Comparison of ENCODE assay signal across 8 mouse cellular contexts in genomic region chr5:111893905-111894311, GRCm38 (mm10).
DNase-seq lines count a peak whose midpoint lies in the region; ATAC-seq and TF ChIP-seq lines count a peak whose summit lies in the region.

No protein-coding gene starts in this region.

- H3K4me3 ChIP-seq in embryonic fibroblast, embryonic 13.5 days (ENCODE audit: insufficient read depth, low read length): no peak overlapping the region
- H3K4me3 ChIP-seq in heart, embryonic 11.5 days (ENCODE audit: low read depth, low read length): peak overlapping the region; percentile 29
- no peak overlapping the region for H3K4me3 ChIP-seq in limb, embryonic 11.5 days (ENCODE audit: low read depth, low read length)
- H3K4me3 ChIP-seq in neural tube, embryonic 12.5 days: no peak overlapping the region

- 2% methylated on average over 11 of the region's 11 CpGs for WGBS in heart, embryonic 11.5 days (ENCODE audit: insufficient replicate concordance)
- WGBS in limb, embryonic 11.5 days: 2% methylated on average over 11 of the region's 11 CpGs
- WGBS in neural tube, embryonic 12.5 days: 0% methylated on average over 11 of the region's 11 CpGs

- peaks cover 17% of the 10 kb centered on the region for H3K4me1 ChIP-seq in embryonic fibroblast, embryonic 13.5 days (ENCODE audit: control insufficient read depth, insufficient read depth, low read length)
- H3K4me1 ChIP-seq in heart, embryonic 11.5 days (ENCODE audit: control insufficient read depth, insufficient read depth, low read length): peaks cover 17% of the 10 kb centered on the region
- H3K4me1 ChIP-seq in limb, embryonic 11.5 days (ENCODE audit: control insufficient read depth, insufficient read depth, low read length): peaks cover 34% of the 10 kb centered on the region
- peaks cover 41% of the 10 kb centered on the region for H3K4me1 ChIP-seq in neural tube, embryonic 12.5 days

- peak; percentile 89 for TF ChIP-seq POLR2A in embryonic fibroblast, embryonic 13.5 days (IDR thresholded peaks at IDR 0.05; ENCODE audit: low read depth, low read length)

- peak; percentile 38 for DNase-seq in layer of hippocampus, adult 11-12 months (ENCODE audit: low spot score)
- DNase-seq in layer of hippocampus, adult 9-10 months (ENCODE audit: low spot score): no peak
- peak; percentile 19 to 27 for DNase-seq in kidney, adult 8-10 months
- peak; percentile 65 for DNase-seq in limb, embryonic 11.5 days (ENCODE audit: low spot score)
- DNase-seq in thymus, postnatal 14 days: peak; percentile 78

- H3K27me3 ChIP-seq in heart, embryonic 11.5 days (ENCODE audit: control insufficient read depth, insufficient read depth, low read length): peaks cover 4% of the 10 kb centered on the region; the same call in 1 of the 2 replicates
- H3K27me3 ChIP-seq in limb, embryonic 11.5 days (ENCODE audit: control insufficient read depth, insufficient read depth, low read length): no peaks in the 10 kb centered on the region
- H3K27me3 ChIP-seq in neural tube, embryonic 12.5 days (replicated peaks): no peaks in the 10 kb centered on the region; the same call in 1 of the 2 replicates

- H3K36me3 ChIP-seq in heart, embryonic 11.5 days (ENCODE audit: control insufficient read depth, insufficient read depth, low read length): no peaks in the 10 kb centered on the region
- no peaks in the 10 kb centered on the region for H3K36me3 ChIP-seq in limb, embryonic 11.5 days (ENCODE audit: control insufficient read depth, insufficient read depth, low read length)
- H3K36me3 ChIP-seq in neural tube, embryonic 12.5 days: no peaks in the 10 kb centered on the region

- no peak overlapping the region for H3K9ac ChIP-seq in heart, embryonic 11.5 days (ENCODE audit: low read depth, low read length)
- H3K9ac ChIP-seq in limb, embryonic 11.5 days (ENCODE audit: low read length): no peak overlapping the region
- 0 out of 2 replicates have a peak overlapping the region, but pooled peaks have one; percentile 23 for H3K9ac ChIP-seq in neural tube, embryonic 12.5 days

- no peaks in the 10 kb centered on the region for H3K9me3 ChIP-seq in heart, embryonic 11.5 days (replicated peaks; ENCODE audit: control insufficient read depth, low read length)
- no peaks in the 10 kb centered on the region for H3K9me3 ChIP-seq in limb, embryonic 11.5 days (ENCODE audit: control insufficient read depth, low read length)
- no peaks in the 10 kb centered on the region for H3K9me3 ChIP-seq in neural tube, embryonic 12.5 days

- H3K27ac ChIP-seq in embryonic fibroblast, embryonic 13.5 days (ENCODE audit: insufficient read depth, low read length): peak overlapping the region; percentile 84
- no peak overlapping the region for H3K27ac ChIP-seq in heart, embryonic 11.5 days (ENCODE audit: low read depth, low read length)
- H3K27ac ChIP-seq in limb, embryonic 11.5 days (replicated peaks; ENCODE audit: low read depth, low read length): no peak overlapping the region
- H3K27ac ChIP-seq in neural tube, embryonic 12.5 days: 0 out of 2 replicates have a peak overlapping the region, but pooled peaks have one; percentile 21

- H3K4me2 ChIP-seq in heart, embryonic 11.5 days: peak overlapping the region; percentile 63
- H3K4me2 ChIP-seq in limb, embryonic 11.5 days (ENCODE audit: low read depth, severe bottlenecking): peak overlapping the region; percentile 39
- H3K4me2 ChIP-seq in neural tube, embryonic 12.5 days (replicated peaks): peak overlapping the region; percentile 43

- ATAC-seq in heart, embryonic 11.5 days (replicated peaks; ENCODE audit: insufficient number of reproducible peaks, low FRiP score, low TSS enrichment): no peak; the same call in 1 of the 2 replicates
- peak; percentile 58; the same call in 1 of the 2 replicates for ATAC-seq in limb, embryonic 11.5 days (ENCODE audit: insufficient number of reproducible peaks, low FRiP score, low TSS enrichment, low read depth)
- ATAC-seq in neural tube, embryonic 12.5 days (ENCODE audit: low FRiP score, low read depth): peak; percentile 93

- TF ChIP-seq CTCF in embryonic fibroblast, embryonic 13.5 days (IDR thresholded peaks at IDR 0.05; ENCODE audit: borderline replicate concordance, insufficient read depth, low read length): no peak

Comparison
In these comparisons a context has a peak if more than half of its experiments do, and no peak if none do; other contexts are left out.
1. H3K27ac ChIP-seq: peak in embryonic fibroblast, embryonic 13.5 days (single experiment) and neural tube, embryonic 12.5 days (single experiment); none in heart, embryonic 11.5 days (single experiment) and limb, embryonic 11.5 days (single experiment).
2. Peak in every context shown above with its lines, with median percentiles within 50 percentile points of each other: H3K4me2 ChIP-seq.